Mouse (Mus musculus) gonadal fat pad, adult 2 months (tissue): ENCODE data around the gene Thrap3. TPM values are rescaled to one million over a fixed set of nuclear protein-coding genes. Genes with fewer than 3 reads are reported as not detected.

Source experiments
- DNase-seq: peaks from one replicate; pipeline ENCODE4 v3.0.0-alpha.2; 2012; ENCODE audit warnings: low read depth
- polyA plus RNA-seq: library from polyadenylated mRNA; depleted of rRNA; stranded (reverse); fragments of >200 nt; gene quantifications from 2 replicates; pipeline ENCODE4 v1.2.3, GENCODE M21; 2012; rRNA removed

Gene Thrap3
- 50.6 and 59.9 TPM in 2 replicates for polyA plus RNA-seq

DNA sequence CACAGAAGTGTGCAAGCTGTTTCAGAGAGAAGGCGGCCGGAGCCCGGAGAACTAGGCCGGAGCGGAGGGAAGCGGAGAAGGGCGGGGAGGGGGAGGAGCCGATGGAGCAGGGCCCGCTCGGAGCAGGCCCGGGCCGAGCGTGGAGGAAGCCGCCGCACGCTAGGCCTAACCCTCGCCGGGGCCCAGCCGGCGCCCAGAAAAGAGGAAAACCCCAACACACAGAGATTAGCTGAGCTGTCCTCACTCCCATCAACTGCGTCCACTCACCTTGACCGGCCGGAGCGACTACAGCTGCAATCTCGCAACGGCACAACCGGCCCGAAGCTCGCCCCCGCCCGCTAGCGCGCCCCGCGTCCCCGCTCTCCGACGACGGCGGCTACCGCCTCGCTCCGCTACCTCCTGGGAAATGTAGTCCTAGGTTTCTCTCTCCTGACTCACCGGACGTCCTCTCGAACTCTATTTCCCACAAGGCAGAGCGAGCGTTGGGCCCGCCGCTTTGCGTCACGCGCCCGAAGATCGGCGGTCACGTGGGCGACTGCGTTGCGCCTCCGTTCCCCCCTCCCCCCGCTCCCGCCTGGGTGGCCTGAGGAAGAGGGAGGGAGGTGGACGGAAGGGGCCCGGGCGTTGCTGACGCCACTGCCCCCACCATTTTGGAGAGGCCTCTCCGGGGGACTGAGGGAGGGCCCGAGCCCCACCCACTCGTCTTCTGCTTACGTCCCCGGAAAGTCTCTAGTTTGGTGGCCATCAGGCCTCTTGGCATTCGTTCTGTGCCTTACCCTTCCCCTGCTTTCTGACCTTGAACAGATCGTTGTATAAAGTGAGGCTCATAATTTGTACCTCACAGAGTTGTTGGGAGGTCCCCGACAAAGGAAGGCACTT is at the start of gene Thrap3:
Gene Thrap3 (minus strand): TSS at position 458 of the 879 bp plus-strand sequence.
- DNase-seq: peak; percentile 85

DNA sequence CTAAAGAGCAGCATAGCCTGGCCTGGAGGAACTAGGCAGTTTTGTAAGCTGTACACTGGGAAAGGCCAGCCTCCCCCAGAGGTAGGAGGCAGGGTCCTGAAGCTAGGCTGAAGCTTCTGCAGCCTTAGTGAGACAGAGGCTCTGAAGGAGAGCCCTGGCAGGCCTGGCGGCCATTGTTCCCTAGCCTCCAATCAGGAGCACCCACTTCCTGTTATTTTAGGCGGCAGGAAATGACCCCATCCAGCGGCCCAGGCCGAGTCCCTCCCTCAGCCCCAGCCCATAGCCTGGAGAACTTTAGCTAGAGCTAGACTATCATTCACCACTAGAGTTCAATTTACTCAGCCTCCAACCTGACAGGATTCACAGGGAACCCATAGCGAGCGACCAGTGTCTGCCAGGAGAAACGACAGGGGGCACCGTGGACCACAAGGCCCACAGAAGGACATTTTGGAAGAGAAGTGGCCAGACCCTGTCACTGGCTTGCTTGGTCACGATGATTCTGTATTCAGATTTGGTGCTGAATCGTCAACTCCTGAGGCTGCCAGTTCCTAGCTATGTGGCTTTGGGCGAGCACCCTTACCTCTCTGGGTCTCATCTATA is 49.2 kb upstream of the Thrap3 start:
- no peak for DNase-seq

DNA sequence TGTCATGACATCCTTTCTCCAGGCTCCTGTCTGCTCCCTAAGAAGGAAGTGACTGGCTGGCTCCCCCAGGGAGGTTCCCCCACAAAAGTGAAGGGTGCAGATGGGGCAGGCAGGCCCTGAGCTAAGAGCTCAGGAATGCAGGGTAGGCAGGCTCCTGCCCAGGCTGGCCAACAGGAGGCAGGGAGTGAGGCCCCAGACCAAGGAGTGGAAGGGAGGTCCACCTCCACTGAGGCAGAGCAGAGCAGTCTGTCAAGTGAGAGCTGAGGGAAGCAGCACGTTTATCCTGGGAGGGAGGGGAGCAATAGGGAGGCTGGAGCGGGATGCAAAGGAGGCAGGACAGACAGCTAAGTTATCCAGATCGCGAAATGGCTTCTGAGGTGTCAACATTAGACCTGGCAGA is 48.1 kb upstream of the Thrap3 start:
- DNase-seq: no peak

DNA sequence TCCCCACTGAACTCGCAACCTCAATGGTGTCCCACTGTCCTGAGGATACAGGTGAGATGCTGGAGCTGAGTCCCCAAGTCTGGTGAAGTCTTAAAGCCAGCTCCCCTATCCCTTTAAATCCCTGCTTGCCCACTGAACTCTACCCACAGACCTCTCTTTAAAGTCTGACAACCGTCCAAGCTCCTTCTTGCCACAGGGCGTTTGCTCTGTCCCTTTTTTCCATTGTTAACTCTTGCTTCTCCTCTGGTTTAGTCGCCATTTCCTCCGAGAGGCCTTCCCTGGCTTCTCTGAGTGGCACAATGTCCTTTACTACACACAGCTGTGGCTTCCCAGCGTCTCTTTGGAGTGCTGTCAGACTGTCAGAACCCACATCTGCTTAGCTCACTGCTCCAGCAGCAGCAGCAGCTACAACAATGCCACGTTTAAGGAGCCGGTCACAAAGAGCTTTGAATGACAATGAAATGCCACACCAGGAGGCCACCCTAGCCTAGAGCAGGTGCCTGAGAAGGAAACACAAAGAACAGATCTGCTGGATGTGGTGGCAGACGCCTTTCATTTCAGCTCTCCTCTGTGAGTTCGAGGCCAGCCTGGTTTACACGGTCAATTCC is 45.8 kb upstream of the Thrap3 start:
- DNase-seq: no peak

DNA sequence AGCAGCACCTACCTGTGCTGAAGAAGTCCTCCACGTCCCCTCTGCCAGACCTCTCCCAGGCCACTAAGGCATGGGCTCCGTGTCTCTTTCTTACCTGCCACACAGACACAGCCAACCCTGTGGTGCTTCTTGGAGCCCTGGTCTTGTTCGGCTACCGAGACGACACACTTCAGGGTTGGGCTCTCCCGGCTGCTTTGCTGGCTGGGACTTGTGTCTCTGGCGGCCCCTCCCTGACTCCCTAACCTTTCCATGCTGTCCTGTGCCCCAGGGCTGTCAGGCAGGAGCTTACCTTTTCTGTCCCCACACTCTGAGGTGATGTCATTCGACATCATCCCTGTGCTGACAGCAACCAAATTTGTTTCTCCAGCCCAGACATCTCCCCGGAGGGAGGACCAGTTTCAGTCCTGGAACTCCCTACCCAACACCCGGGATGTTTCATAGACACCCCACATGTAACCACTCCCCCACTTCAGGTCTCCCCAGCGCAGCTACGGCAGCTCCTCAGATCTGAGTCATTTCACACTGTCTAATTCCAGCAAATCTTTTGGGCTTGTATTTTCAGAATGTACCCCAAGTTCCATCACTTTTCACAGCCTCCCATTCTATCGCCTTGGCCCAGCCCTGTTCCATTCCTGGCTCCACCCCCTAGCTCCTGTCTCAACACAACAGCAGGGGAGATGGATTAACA is 43.8 kb upstream of the Thrap3 start:
- DNase-seq: no peak

DNA sequence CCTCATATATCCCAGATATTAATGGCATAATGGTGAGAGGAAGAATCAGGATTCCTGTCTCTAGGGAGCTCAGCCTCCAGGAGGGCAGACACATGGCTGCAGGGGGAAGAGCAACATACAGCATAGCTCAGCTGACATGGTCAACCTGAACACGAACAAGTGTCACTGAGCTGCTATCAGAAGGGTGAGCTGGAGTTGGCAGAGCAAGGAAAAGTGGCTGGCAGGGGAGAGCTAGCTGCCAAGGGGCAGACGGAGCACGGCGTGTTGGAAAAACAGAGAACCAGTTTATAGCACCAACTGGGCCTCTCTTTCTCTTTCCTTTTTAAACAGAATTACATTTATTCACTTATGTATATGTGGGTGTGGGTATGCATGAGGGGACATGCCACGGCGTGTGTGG is 40.0 kb upstream of the Thrap3 start:
- no peak for DNase-seq

DNA sequence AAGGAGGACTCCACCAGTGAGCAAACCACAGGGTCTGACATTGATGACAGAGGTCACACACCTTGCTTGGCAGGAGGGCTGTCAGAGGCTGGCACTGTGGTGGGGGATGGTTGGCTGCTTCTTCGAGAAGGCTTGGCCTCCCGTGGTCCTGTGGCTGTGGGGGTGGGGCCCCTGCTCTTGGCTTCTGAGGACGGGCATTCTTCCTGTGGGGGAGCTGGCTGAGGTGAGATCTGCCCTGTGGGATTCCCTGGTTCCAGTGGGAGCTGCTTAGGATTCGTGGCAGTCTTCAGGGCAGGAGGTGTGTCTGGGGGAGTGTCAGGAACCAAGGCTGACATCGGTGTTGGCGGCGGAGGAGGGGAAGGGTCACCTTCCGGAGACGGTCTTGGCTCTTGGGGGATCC is 39.4 kb upstream of the Thrap3 start:
- DNase-seq: no peak

DNA sequence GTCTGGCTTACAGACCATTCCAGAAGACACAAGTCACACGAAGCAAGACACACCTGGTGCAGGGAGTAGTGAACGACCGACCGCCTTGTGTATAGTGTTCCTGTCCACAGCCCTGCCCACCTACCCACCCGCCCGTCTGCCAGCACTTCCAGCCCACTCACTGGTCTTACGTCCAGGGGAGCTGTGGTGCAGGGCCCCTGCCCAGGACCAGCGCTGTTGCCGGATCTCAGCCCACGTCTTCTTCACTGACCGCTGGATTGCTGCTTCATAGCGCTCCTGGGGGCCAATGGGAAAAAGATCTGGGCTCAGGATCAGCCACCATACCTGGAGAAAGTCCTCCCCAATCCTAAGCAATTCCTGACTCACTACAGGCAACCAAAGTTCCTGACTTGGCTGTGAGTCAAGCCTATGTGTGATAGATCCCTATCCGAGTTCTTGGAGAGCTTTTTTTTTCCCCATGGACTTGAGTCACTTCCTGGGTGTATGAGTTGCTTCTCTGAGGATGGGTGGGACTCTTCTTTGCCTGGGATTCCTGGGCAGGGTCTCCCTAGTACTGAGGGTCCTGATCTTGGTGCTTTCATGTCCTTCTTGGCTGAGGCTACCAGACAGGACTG is 37.4 kb upstream of the Thrap3 start:
- DNase-seq: no peak

DNA sequence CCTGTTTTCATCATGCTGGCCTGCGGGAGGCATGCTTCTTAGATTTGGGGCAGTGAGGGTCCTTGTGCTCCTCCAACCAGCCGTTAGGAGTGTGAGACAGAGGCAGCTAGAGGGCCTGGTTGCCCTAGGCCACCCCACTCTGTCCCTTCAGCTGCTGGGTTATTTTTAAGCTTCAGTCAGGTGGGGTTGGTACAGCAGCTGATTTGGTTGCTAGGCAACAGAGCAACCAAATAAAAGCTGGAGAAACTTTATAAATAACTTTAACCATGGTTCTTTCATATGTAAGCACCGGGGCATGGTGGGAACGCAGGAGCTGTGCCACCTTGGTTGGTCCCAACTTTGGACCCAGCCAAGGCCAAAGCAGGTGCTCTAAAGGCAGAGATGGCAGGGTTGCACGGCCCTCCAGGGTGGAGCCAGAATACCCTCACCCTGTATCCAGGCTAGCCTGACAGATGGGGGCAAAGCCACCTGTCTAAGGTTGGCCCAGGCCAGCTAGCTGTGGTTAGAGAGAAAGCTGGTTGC is 35.2 kb upstream of the Thrap3 start:
- DNase-seq: no peak

DNA sequence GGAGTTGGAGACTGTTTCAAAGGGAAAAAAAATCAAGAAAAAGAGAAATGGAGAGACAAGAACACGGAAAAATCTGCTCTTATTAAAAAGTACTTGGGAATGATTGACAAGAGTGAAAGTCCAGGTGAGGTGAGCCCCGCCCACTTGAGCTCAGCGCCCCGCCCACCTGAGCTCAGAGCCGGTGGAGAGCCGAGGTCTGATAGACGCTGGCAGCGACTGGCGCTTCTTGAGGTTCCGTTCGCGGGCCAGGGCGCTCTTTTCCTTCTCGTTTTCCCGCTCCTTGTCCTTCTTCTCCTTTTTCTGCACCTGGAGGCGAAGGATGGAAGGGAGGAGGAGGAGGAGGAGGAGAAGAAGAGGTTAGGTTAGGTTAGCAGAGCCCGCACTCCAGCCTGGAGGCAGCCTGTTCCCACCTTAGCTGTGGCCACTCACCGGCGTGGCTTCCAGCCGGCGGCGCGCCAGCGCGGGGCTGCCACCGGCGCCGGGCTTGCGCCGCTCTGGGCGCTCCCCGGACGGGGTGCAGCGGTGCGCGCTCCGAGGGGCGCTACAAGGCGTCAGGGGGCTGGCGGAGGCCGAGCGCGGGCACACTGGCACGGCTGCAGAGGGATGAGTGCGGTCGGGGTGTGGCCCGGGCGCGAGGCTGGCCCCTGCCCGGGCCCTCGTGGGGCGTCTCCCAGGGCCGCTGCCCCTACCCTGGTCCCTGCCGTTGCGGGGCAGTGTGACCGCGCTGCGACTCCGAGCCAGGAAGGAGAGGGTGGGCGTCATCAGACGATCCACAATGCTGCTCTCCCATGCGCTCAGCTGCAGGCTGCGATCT is 34.1 kb upstream of the Thrap3 start:
- DNase-seq: no peak

DNA sequence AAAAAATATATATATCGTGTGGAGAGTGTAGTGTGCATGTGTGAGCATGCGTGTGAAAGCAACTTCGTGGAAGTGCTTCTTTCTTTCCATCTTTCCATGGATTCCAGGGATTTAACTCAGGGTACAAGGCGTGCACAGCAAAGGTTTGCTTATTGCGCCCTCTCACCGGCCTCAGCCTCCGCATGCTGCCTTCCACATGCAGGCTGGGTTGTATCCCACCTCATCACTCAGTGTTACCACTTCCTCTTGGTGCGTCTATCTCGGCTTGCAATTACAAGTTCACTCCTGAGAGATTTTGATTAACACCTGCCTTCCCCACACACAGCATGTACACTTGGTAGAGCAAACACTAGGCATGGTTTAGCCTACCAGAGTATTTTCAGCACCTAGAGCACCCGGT is 32.6 kb upstream of the Thrap3 start:
- DNase-seq: no peak

DNA sequence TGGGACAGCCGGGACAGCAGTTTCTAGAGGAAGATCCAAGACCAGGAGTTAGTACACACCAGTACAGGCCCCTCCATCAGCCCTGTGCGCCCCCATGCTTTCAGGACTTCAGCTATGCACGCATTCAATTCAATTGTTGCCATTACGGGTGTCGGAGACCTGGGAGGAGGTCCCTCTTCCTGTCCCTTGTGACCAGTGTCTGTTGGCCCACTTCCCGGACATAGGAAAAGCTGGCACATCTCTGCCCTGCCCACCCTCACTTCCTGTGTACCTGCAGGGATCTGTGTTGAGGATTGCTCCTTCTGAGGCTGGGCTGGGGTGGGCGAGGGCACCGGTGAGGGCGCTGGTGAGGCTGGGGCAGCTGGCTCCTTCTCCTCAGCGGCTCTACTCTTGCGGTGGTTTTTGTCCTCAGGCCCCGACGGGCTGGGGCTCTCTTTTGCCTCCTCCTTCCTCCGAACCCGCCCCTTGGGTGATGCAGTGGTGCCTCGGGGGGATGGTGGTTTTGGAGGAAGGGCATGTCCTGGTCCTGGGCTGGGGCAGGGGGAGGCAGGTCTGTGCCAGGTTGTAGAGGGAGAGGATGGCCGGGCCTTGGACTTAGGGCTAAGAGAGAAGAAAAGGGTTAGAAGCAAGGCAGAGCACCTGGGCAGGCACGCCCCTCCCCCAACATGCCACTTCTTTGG is 32.1 kb upstream of the Thrap3 start:
- no peak for DNase-seq

DNA sequence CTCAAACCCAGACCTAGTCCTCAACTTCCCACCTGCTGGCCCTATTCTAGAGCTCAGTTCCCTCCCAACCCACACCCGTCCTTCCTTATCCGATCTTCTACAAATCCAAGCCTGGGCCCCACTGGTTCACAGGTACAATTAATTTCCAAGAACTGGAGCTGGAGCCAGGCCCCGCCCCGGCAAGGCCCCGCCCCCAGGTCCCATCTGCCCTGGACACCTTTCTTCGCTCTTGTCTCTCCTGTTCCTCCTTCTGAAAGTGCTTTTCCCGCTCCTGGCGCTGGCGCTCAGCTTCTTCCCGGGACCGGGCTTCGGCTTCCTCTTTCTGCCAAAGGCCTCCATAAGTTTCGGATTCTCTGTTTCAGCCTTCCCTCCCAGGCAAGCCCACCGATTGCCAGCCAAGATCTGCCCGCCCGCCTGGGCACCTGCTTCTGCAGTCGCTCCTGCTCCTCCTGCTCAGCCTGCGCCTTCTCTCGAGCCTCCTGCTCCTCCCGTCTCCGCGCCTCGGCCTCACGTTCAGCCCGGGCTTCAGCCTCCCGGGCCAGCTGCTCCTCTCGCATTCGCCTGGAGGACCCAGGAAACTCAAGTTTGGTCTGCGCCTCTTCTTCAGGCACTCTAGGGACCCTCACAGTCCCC is 31.2 kb upstream of the Thrap3 start:
- no peak for DNase-seq

DNA sequence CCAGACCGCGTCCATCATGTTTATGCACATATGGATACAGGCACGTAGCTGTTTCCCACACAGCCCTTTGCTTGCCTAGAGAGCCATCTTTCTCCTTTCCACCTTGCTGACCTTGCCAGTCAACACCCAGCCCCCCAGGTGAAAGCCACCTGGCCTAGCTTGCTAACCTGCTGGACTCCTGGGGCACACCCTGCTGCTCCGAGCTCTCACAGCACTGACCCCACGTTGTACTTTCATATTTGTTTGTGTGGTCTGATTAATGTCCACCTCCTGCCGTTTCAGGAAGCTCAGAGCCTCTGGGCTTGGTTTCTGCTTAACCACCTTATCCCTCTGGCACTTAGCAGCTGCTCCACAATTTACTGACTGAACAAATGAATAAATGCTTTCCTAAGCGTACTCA is 27.3 kb upstream of the Thrap3 start:
- DNase-seq: no peak

DNA sequence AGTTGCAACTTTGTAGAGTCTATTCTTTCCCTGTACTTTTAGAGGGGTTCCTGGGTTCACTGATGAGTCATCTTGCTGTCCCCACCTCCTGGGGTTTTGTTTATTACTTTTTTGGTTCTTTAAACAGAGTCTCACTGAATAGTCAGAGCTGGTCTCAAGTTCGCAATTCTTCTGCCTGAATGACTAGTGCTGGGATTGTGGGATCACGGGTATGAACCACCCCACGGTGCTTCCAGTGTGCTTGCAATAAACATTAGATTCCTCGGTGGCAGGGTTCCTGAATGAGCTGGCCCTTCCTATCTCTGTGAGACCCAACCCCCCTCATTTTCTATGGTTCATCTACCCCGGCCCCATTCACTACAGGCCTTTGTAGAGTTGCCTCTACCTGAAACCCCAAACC is 25.6 kb upstream of the Thrap3 start:
- DNase-seq: no peak

DNA sequence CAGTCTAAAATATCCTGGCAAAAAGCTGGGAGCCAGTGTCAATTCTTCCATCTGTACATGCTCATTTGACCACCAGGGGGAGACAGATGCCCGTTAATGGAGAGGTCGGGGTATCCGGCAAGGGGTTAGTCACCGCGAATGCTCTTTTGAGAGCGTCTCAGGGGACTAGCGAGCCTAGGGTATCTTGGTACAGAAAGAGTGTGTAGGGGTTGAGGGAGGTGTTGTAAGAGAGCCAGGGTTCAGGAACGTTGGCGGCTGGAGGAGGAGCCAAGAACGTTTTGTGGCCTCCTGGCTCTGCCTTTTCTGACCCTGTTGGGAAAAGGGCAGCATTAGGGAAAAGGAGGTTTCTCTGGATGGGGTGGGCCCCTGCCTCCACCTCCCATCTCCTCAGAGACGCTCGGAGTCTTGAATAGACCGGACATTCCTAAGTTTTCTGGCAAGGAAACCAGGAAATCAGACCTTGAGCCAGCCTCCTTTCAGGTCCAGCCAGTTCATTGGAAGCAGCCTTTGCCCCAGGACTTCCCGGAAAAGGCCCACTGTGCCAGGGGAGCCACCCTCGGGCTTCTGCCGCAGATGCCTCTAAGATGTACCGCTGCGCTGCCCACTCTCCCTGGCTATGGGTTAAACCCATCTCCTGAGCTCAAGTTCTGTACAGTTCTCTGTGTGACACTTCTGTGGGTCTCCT is 24.7 kb upstream of the Thrap3 start:
- DNase-seq: peak; percentile 37

DNA sequence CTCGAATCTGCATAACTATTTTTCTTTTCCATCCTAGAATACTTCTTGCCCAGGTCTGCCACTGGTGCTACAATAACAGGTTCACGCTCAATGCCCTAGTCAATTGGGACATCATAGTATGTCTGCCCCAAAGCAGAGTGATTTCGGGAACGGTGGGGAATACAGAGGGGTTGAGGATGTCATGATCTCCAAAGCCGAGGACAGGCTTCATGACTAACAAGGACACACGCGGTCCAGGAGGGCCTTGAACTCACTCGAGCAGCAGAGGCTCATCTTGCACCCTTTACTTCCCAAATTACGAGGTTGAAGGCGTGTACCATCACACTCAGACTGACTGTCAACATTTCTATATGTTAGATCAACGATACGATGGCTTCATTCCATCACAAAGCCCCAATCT is 24.1 kb upstream of the Thrap3 start:
- DNase-seq: no peak

DNA sequence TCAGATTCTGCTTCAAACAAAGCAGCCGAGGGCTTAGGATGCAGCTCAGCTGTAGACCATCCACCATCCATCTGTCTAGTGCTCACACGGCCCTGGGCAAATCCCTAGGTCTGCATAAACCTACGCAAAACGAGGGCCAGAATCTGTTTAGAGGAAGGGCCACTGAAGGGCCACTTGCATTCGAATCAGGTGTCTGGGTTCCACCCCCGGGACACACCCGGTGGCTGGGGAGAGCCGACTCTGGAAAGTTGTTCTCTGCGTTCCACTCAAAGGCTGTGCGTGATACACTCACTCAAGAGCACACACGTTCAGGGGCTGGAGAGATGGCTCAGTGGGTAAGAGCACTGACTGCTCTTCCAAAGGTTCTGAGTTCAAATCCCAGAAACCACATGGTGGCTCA is 20.1 kb upstream of the Thrap3 start:
- no peak for DNase-seq

DNA sequence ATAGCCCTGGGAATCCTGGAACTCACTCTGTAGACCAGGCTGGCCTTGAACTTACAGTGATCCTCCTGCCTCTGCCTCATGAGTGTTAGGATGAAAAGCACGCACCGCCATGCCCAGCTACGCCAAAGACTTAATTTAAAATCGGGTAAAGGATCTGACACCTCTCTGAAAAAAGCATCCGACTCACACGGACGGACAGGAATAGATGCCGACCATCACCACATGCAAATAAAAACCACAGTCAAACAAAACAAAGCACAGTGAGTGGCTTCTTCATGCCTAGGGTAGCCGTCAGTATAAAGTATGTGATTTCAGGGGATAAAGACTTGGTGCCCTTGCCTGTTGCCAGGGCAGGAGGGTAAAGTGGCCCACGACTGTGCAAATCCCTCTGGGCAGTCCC is 17.5 kb upstream of the Thrap3 start:
- no peak for DNase-seq
